Mouse (Mus musculus) cerebellum, adult 2 months (tissue): Measurements from ENCODE around the gene Gm20517. TPM values are rescaled to one million over a fixed set of nuclear protein-coding genes. Genes with fewer than 3 reads are reported as not detected.

Source experiments
- DNase-seq, 2 experiments: peaks; one replicate each; pipeline ENCODE4 v3.0.0; 2021
- H3K27ac ChIP-seq: fragments of 200-500 bp; 2 replicates; pipeline ENCODE4 v1.5.1; 2012; ENCODE audit warnings: low read length, control low read depth, inconsistent platforms; ENCODE audit not compliant: insufficient read depth
- H3K27me3 ChIP-seq: fragments of 200-500 bp; 2 replicates; pipeline ENCODE4 v1.6.1; 2012; ENCODE audit warnings: inconsistent platforms, mild to moderate bottlenecking, low read length, moderate library complexity; ENCODE audit not compliant: control insufficient read depth, insufficient read depth
- H3K4me1 ChIP-seq: fragments of 200-500 bp; 2 replicates; pipeline ENCODE4 v1.6.1; 2011; ENCODE audit warnings: low read length; ENCODE audit not compliant: control insufficient read depth, insufficient read depth
- H3K4me3 ChIP-seq: fragments of 200-500 bp; replicated peaks from 2 replicates; pipeline ENCODE3; 2011; ENCODE audit warnings: mild to moderate bottlenecking, low read depth, low read length, control low read depth; ENCODE audit not compliant: insufficient read depth
- CTCF ChIP-seq: fragments of 200-500 bp; IDR thresholded peaks from 2 replicates; pipeline ENCODE4 v1.5.1; 2011; ENCODE audit warnings: low read depth, mild to moderate bottlenecking, control low read depth, low read length, moderate library complexity, borderline replicate concordance; ENCODE audit not compliant: insufficient read depth
- POLR2A ChIP-seq: fragments of 200-500 bp; IDR thresholded peaks from 2 replicates; pipeline ENCODE4 v1.6.1; 2011; ENCODE audit warnings: low read length, control low read depth, borderline replicate concordance; ENCODE audit not compliant: insufficient read depth
- WGBS: fragments of 180-500 bp; shearing (Covaris S2); methylation state at CpG from one replicate; pipeline ENCODE4 v1.1.7; 2018; 5-methylcytosine and 5-hydroxymethylcytosine counted together
- polyA plus RNA-seq: library from polyadenylated mRNA; depleted of rRNA; stranded (reverse); fragments of >200 nt; gene quantifications from 2 replicates; pipeline ENCODE4 v1.2.3, GENCODE M21; 2012

The Gm20517 gene
- polyA plus RNA-seq, 1 experiment: 1.7 TPM

GRCm38 (mm10) chr17:47694442-47694502 is 82.9 kb downstream of the Gm20517 start, which contains the start of gene Gm21981:
Gm21981 (minus strand) TSS chr17:47694455.
- peak within 1 kb of the TSS; percentile 97 for H3K4me3 ChIP-seq
- TF ChIP-seq CTCF (no peak), POLR2A (no peak)
- 0% methylated on average over 3 of the region's 3 CpGs for WGBS

GRCm38 (mm10) chr17:47694503-47695336 is 83.3 kb downstream of the Gm20517 start, which contains the start of gene Prickle4:
Prickle4 (minus strand) TSS chr17:47694736.
- WGBS: 1% methylated on average over 75 of the region's 82 CpGs
- Histone ChIP-seq H3K27ac (no peak within 1 kb of the TSS; the same call in 1 of the 2 replicates), H3K4me3 (peak within 1 kb of the TSS; percentile 97), H3K4me1 (peaks cover 3% of the 10 kb centered on the region; the same call in 1 of the 2 replicates), H3K27me3 (no peaks in the 10 kb centered on the region)
- TF ChIP-seq CTCF (peak; percentile 63), POLR2A (no peak)
- DNase-seq: peak; percentile 97 to 98

More at GRCm38 (mm10) chr17:47694442-47694502, 82.9 kb downstream of the Gm20517 start, which contains the start of gene Gm21981:
- no peak for DNase-seq
- H3K27ac ChIP-seq: no peak within 1 kb of the TSS; the same call in 1 of the 2 replicates
- no peaks in the 10 kb centered on the region for H3K27me3 ChIP-seq
- H3K4me1 ChIP-seq: peaks cover 3% of the 10 kb centered on the region; the same call in 1 of the 2 replicates

- Histone ChIP-seq H3K4me3 (peak overlapping the region; percentile 72), H3K27ac (no peak overlapping the region; the same call in 1 of the 2 replicates), H3K27me3 (no peaks in the 10 kb centered on the region), H3K4me1 (peaks cover 3% of the 10 kb centered on the region; the same call in 1 of the 2 replicates)
- under 1% methylated on average over 19 of the region's 23 CpGs for WGBS
- no peak for DNase-seq
- no peak for TF ChIP-seq CTCF
- no peak for TF ChIP-seq POLR2A
Measured at GRCm38 (mm10) chr17:47695337-47695710, 83.9 kb downstream of the Gm20517 start.

- Histone ChIP-seq H3K27me3 (no peaks in the 10 kb centered on the region), H3K27ac (no peak overlapping the region), H3K4me3 (no peak overlapping the region), H3K4me1 (peaks cover 3% of the 10 kb centered on the region; the same call in 1 of the 2 replicates)
- DNase-seq: no peak
- 88% methylated on average over 10 of the region's 10 CpGs for WGBS
- TF ChIP-seq CTCF: no peak
- TF ChIP-seq POLR2A: no peak
Measured at GRCm38 (mm10) chr17:47698156-47698555, 86.8 kb downstream of the Gm20517 start.

GRCm38 (mm10) chr17:47699055-47699454 is 87.7 kb downstream of the Gm20517 start:
- no peak overlapping the region for H3K27ac ChIP-seq
- no peak for DNase-seq
- WGBS: 74% methylated on average over 2 of the region's 2 CpGs
- H3K4me3 ChIP-seq: no peak overlapping the region
- no peaks in the 10 kb centered on the region for H3K27me3 ChIP-seq
- no peak for TF ChIP-seq POLR2A
- TF ChIP-seq CTCF: no peak
- H3K4me1 ChIP-seq: peaks cover 2% of the 10 kb centered on the region; the same call in 1 of the 2 replicates

- Histone ChIP-seq H3K4me1 (no peaks in the 10 kb centered on the region), H3K27me3 (no peaks in the 10 kb centered on the region), H3K27ac (no peak overlapping the region), H3K4me3 (no peak overlapping the region)
- DNase-seq: no peak
- WGBS: 73% methylated on average over 9 of the region's 9 CpGs
- TF ChIP-seq POLR2A: no peak
Measured at GRCm38 (mm10) chr17:47701793-47702192, 90.4 kb downstream of the Gm20517 start.

- DNase-seq: no peak
- 63% methylated on average over 28 of the region's 28 CpGs for WGBS
- H3K4me1 ChIP-seq: no peaks in the 10 kb centered on the region
- TF ChIP-seq CTCF: no peak
- no peak for TF ChIP-seq POLR2A
- no peaks in the 10 kb centered on the region for H3K27me3 ChIP-seq
- no peak overlapping the region for H3K4me3 ChIP-seq
- H3K27ac ChIP-seq: no peak overlapping the region
Measured at GRCm38 (mm10) chr17:47702548-47703345, 91.4 kb downstream of the Gm20517 start.
